Mouse (Mus musculus) kidney, adult 2 months (tissue): ENCODE measurements at regions not wholly inside any gene's neighbourhood (a gene's known extent, or its start where the extent isn't known, plus 50 kb on each side); places are given as distances from the start of the nearest gene placed in this dataset.

Experiments
- CTCF ChIP-seq: fragments of 200-500 bp; conservative IDR thresholded peaks from 2 replicates; pipeline ENCODE4 v1.5.1; 2011; ENCODE audit warnings: low read depth, mild to moderate bottlenecking, control low read depth, low read length, moderate library complexity, mixed read lengths; ENCODE audit not compliant: insufficient read depth, insufficient read length
- POLR2A ChIP-seq: fragments of 200-500 bp; IDR thresholded peaks from one replicate; pipeline ENCODE4 v1.6.1; 2011; ENCODE audit warnings: low read depth, low read length, control low read depth

DNA sequence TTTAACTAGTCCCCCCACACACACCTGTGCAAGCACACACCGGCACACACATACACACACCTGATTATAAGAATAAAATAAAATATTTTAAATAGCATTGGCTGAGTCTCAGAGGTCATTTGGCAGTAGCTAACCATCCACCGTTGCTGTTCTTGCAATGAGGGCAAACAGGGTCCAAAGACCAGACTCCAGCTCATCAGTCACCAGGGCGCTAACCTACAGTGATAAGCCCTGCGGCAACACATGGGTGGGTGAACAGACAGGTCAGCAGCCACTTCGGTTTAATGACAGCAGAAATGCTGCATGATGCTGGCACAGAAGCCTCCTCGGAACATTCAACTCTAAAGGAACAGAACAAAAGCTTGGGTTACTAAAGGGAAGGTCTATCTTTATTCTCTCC, 54.9 kb downstream of the Tas2r134 start:
- no peak for TF ChIP-seq POLR2A
- no peak for TF ChIP-seq CTCF
